Mouse (Mus musculus) brain, embryonic 14.5 days (tissue): ENCODE results near the gene Ugt1a5.

Experiments
- CTCF ChIP-seq: fragments of 200-500 bp; IDR thresholded peaks from 2 replicates; pipeline ENCODE4 v1.5.1; 2012; ENCODE audit warnings: inconsistent platforms, mild to moderate bottlenecking, moderate library complexity, borderline replicate concordance; ENCODE audit not compliant: insufficient read depth, insufficient read length; ENCODE audit errors: extremely low read depth
- POLR2A ChIP-seq: fragments of 200-500 bp; IDR thresholded peaks from 2 replicates; pipeline ENCODE4 v1.6.1; 2012; ENCODE audit warnings: mild to moderate bottlenecking, inconsistent platforms, borderline replicate concordance; ENCODE audit not compliant: poor library complexity, insufficient read depth, insufficient read length, severe bottlenecking; ENCODE audit errors: extremely low read depth

DNA sequence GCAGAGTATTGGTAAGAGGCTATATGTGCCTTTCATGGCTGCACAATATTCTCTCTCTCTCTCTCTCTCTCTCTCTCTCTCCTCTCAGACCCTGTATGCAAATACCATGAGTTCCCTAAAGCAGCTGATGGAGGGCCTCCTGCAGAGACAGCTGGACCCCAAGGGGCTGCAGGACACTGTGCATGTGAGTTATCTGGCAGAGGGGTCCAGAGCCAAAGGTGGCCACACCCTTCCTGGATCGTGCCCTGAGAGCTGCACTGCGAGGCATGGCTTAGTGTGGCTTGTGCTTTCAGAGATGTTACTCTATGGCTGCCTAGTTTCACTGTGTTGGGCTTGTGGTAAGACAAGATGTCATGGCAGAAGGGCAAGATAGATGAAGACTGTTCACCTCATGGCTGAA lies 81.8 kb downstream of the Ugt1a5 start:
- no peak for TF ChIP-seq CTCF
- TF ChIP-seq POLR2A, result no peak
